Mouse (Mus musculus): ENCODE data around the gene Spint2.

GRCm38 (mm10) chr7:29309749-29310148, 28.0 kb upstream of the Spint2 start:
- TF ChIP-seq GATA1 (IDR thresholded peaks at IDR 0.05; ENCODE audit: borderline replicate concordance, low read length): no peak
- TF ChIP-seq FLI1 (IDR thresholded peaks at IDR 0.05; ENCODE audit: low read length): no peak
